Mouse (Mus musculus) bone marrow macrophage, adult 2 months (primary cell): ENCODE results near the gene Pbx4.

Experiments used
- CTCF ChIP-seq: IDR thresholded peaks from 2 replicates; pipeline ENCODE4 v1.5.1; 2012; ENCODE audit warnings: low read depth, mild to moderate bottlenecking, low read length, moderate library complexity
- POLR2A ChIP-seq: IDR thresholded peaks from 2 replicates; pipeline ENCODE4 v1.6.1; 2012; ENCODE audit warnings: mild to moderate bottlenecking, low read depth, low read length, borderline replicate concordance

DNA sequence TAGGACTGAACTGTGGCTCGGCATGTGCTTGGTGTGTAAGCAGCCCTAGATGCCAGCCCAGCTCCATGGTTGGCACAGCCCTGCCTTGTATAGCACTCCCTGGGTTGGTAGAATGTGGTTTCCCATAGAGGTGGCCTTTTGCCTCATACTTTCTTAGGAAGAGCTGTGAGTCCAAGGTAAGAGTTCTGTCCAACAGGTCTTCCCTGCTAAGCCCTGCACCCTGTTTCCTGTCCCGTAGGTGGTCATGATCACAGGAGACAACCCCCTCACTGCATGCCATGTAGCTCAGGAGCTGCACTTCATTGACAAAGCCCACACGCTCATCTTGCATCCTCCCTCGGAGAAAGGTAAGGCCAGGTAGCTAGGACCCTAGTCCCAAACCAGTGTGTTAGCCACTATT, 30.5 kb upstream of the Pbx4 start:
- TF ChIP-seq POLR2A = no peak
- no peak for TF ChIP-seq CTCF
